Mouse (Mus musculus): ENCODE results near the gene Olfr1222. TPM values are rescaled to one million over a fixed set of nuclear protein-coding genes. Genes with fewer than 3 reads are reported as not detected.

Gene Olfr1222
- not detected in 2 replicates for polyA plus RNA-seq (2012; rRNA removed)

DNA sequence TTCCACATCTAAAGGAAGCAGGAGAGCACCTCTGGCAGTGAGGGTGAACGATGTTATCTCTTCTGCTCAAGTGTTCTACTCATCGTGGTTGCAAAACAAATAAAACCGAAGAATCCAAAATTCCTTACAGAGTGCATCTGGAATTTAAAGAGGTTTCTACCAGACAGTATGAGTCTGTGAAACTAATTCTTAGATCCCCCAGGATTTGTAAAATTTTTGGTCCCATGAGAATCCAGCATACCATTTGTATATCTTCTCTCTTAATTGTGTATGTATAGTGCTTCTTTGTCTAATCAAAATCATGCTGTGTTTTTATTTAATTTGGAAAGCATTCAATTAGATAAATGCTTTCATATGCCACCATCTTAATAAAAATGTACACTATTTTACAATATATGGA is at the start of gene Olfr1222:
Gene Olfr1222, minus strand, starts transcription at position 101 of the 400 bp plus-strand sequence.

GRCm38 (mm10) chr2:89174569-89174968 is 41.7 kb upstream of the Olfr1222 start, which contains the start of gene Olfr1225:
Olfr1225 (minus strand) TSS chr2:89174669.

GRCm38 (mm10) chr2:89163991-89164390 is 31.1 kb upstream of the Olfr1222 start, which contains the start of gene Olfr1224-ps1:
Olfr1224-ps1 (minus strand) TSS chr2:89164091.

GRCm38 (mm10) chr2:89151460-89151859 is 18.6 kb upstream of the Olfr1222 start, which contains the start of gene Olfr1223:
Olfr1223 (minus strand) TSS chr2:89151560.

GRCm38 (mm10) chr2:89117183-89117582 is 15.7 kb downstream of the Olfr1222 start, which contains the start of gene Olfr1221:
Olfr1221 (minus strand) TSS chr2:89117283.

DNA sequence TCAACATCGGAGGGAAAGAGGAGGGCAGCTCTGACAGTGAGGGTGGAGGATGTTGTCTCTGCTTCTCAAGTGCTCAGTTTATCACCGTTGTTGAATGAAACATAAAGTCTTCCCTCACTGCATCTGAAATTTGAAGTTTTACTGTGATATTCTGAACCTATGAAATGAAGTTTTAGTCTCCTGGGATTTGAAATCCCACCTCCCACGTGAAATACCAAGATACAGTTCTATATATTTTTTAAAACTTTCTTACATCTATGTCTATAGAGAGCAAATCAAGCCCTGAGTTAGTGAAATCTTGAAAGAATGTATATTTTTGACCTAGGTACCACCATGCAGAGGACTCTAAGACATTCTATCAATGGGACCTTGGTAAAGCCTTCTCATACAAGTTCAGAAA is 26.1 kb downstream of the Olfr1222 start, which contains the start of gene Olfr1220:
Gene Olfr1220, minus strand, starts transcription at position 101 of the 400 bp plus-strand sequence.

DNA sequence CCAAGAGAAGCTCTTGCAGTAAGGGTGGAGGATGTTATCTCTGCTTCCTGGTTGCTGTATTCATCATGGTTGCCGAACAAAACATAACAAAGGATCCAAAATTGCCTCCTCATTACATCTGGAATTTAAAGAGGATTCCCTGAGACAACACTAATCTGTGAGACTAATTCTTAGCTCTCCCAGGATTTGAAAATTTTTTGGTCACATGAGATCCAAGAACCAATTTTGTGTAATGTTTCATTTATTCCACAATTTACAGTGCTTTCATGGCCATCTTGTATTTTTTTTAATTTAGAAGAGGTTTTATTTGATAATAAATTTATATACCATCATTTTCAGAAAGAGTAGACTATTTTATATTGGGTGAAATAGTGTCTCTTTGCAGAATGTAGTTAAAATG is 49.4 kb downstream of the Olfr1222 start, which contains the start of gene Olfr1219:
Gene Olfr1219, minus strand, starts transcription at position 101 of the 400 bp plus-strand sequence.

Other genes with a start within 250 kb of the Olfr1222 start
- gene Olfr1208, start 230.7 kb downstream of the Olfr1222 start, polyA plus RNA-seq (2012; rRNA removed) = not detected in 2 replicates
- not detected in 2 replicates for gene Olfr1209, start 217.9 kb downstream of the Olfr1222 start, polyA plus RNA-seq (2012; rRNA removed)
- not detected in 2 replicates for gene Olfr1211, start 194.9 kb downstream of the Olfr1222 start, polyA plus RNA-seq (2012; rRNA removed)
- not detected in 2 replicates for gene Olfr1212, start 179.1 kb downstream of the Olfr1222 start, polyA plus RNA-seq (2012; rRNA removed)
- gene Gm13762, start 152.8 kb downstream of the Olfr1222 start, polyA plus RNA-seq (2012; rRNA removed) = not detected in 2 replicates
- not detected in 2 replicates for gene Olfr1214, start 140.4 kb downstream of the Olfr1222 start, polyA plus RNA-seq (2012; rRNA removed)
- gene Olfr1215, start 126.1 kb downstream of the Olfr1222 start, polyA plus RNA-seq (2012; rRNA removed) = not detected in 2 replicates
- gene Olfr1216, start 114.7 kb downstream of the Olfr1222 start, polyA plus RNA-seq (2012; rRNA removed) = not detected in 2 replicates
- not detected in 2 replicates for gene Olfr1217, start 101.0 kb downstream of the Olfr1222 start, polyA plus RNA-seq (2012; rRNA removed)
- not detected in 2 replicates for gene Olfr1218, start 71.9 kb downstream of the Olfr1222 start, polyA plus RNA-seq (2012; rRNA removed)
- gene Olfr1219, start 49.5 kb downstream of the Olfr1222 start, polyA plus RNA-seq (2012; rRNA removed) = not detected in 2 replicates
- not detected in 2 replicates for gene Olfr1220, start 26.2 kb downstream of the Olfr1222 start, polyA plus RNA-seq (2012; rRNA removed)
- gene Olfr1221, start 15.8 kb downstream of the Olfr1222 start, polyA plus RNA-seq (2012; rRNA removed) = not detected in 2 replicates
- not detected in 2 replicates for gene Olfr1223, start 18.5 kb upstream of the Olfr1222 start, polyA plus RNA-seq (2012; rRNA removed)
- gene Olfr1224-ps1, start 31.0 kb upstream of the Olfr1222 start, polyA plus RNA-seq (2012; rRNA removed) = not detected in 2 replicates
- not detected in 2 replicates for gene Olfr1225, start 41.6 kb upstream of the Olfr1222 start, polyA plus RNA-seq (2012; rRNA removed)
- gene Olfr1226, start 67.0 kb upstream of the Olfr1222 start, polyA plus RNA-seq (2012; rRNA removed) = not detected in 2 replicates
- gene Olfr1228, start 121.0 kb upstream of the Olfr1222 start, polyA plus RNA-seq (2012; rRNA removed) = not detected in 2 replicates
- gene Olfr1229, start 155.0 kb upstream of the Olfr1222 start, polyA plus RNA-seq (2012; rRNA removed) = not detected in 2 replicates
- not detected in 2 replicates for gene Olfr1230, start 164.2 kb upstream of the Olfr1222 start, polyA plus RNA-seq (2012; rRNA removed)
- not detected in 2 replicates for gene Olfr1231, start 174.0 kb upstream of the Olfr1222 start, polyA plus RNA-seq (2012; rRNA removed)
- not detected in 2 replicates for gene Olfr1232, start 196.6 kb upstream of the Olfr1222 start, polyA plus RNA-seq (2012; rRNA removed)
- not detected in 2 replicates for gene Olfr1233, start 209.3 kb upstream of the Olfr1222 start, polyA plus RNA-seq (2012; rRNA removed)
- not detected in 2 replicates for gene Olfr1234, start 231.8 kb upstream of the Olfr1222 start, polyA plus RNA-seq (2012; rRNA removed)